Mouse (Mus musculus) yolk sac, embryonic 10.5 days (tissue): ENCODE results near the gene Ppp2r2c.
"Not testable (repeated sequence)": the region's sequence is repeated elsewhere in the genome, so short reads cannot be mapped to it uniquely, and the experiment has no call there.

ENCODE experiments used
- DNase-seq: peaks from one replicate; pipeline ENCODE4 v3.0.0-alpha.2; 2017; ENCODE audit warnings: low spot score

The Ppp2r2c gene

DNA sequence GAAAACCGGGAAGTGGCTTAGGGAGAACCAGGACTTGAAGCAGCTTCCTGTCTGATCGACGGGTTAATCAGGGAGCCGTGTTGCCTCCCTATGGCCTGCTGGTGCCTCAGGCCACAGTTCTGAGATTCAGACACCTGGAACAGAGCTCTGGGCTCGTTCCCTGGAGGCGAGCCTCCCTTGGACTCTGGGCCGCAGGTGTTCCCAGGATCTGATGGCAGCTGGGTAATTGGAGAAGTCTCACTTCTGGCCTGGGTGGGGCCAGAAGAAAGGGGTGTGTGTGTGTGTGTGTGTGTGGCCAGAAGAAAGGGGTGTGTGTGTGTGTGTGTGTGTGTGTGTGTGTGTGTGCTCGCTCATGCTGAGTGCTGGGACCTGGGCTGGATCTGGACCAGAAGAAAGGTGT, 65.1 kb downstream of the Ppp2r2c start:
- no peak for DNase-seq

DNA sequence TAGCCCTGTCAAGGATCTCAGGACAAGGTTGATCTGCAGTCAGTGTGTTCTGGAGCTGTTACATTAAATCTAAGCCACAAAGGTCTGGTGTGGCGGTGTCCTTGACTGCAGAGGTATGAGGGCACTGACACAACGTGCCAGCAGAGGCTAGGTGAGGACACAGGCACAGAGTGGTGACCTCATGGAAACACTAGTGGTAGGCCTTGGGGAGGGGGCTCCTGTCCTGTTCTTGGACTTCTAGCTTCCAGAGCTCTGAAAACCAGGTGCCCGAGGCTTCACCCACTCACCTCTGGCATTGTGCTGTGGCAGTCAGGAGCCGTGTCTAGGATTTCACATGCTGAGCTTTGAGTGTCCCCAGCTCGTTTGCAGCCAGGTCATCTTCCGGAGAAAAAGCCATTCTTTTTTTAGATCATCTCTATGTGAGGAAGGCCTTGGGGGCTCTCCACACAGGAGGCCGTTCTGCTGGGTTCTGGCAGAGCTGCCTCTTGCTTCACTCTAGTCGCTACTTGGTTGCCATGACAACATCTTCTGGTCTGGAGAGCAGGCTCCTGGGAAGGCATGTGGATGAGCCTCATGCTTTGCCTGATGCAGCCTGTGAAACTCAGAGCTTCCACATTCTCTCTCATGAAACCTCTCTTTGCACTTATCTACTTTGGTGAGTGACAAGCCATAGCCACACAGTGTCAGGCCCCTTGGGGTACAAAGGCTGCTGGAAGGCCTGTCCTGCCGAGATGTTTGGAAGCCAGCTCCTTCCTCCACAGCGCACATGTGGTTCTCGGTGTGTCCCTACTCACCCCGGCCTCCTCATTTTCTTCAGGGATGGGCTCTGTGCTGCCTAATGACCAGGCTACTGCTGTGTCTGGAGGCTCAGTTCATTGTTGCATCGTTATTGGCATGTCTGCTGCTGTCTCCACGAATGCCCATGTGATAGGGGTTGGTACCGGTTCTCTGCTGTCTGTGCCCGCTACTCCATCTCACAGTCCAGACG, 67.5 kb downstream of the Ppp2r2c start:
- DNase-seq = no peak

DNA sequence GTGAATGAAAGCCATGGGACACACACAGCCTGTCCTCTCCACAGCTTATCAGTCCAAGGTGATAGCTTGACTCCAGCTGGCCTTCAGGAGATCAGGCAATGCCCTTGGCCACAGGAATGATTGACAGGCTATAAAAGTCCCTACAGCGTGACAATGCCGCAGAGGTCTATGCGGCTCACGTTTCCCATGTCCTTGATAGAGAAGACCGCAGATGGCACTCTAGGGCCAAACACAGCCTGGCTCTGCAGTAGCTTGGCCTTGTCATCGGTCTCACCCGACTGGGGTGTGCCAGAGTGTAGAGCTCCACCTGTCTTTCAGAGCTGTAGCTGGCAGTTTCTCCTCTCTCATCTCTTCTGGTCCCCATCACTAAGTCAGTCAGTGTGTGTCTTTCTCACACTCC, 68.2 kb downstream of the Ppp2r2c start:
- DNase-seq = no peak

DNA sequence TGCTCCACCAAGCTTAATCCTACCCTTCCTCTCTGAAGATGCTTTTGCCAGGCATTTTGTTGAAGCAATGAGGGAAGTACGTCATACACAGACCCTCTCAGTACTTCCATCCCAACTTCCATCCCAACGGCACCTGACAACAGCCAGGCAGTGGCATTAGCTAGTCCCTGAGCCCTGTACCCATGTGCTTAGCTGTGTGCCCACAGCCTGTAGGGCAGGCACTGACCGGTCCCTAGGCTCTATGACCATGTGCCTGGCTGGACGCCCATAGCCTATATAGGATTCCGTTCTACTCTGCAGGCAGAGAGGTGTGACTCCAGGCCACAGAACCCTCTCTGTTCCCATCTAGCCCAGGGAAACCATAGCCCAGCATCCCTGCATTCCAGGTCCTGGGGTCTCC, 69.7 kb downstream of the Ppp2r2c start:
- DNase-seq = no peak

DNA sequence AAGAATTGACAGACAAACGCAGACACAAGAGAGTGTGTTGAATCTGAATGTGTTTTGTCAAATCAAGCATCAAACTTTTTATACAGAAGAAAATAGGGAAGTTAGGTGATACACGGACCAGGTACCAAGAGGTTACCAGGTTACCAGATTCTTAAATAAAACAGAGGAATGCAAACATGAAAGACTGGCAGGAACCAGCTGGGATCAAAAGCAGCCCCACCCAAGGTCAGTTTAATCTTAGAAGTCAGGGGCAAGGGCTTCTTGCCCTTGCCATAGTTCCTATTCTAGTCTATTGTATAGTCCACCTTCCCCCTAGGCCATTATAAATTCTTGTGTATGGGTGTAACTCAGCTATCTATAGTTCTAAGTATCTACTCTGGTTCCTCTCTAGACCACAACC, 70.7 kb downstream of the Ppp2r2c start:
- not testable (repeated sequence) for DNase-seq

DNA sequence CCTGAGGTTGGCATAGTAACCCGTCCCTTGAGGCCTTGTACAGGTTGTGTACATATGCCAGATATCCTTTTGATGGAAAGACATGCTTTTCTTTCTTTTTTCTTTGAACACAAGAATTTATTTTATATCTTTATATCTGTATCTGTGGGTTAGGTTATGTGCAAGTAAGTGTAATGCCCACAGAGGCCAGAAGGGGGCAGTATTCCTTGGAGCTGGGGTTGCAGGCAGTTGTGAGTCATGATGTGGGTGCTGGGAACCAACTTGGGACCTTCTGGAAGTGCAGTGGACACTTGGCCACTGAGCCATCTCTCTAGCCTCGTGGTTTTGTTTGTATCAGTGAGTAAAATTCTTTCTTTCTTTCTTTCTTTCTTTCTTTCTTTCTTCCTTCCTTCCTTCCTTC, 74.1 kb downstream of the Ppp2r2c start:
- DNase-seq = no peak

DNA sequence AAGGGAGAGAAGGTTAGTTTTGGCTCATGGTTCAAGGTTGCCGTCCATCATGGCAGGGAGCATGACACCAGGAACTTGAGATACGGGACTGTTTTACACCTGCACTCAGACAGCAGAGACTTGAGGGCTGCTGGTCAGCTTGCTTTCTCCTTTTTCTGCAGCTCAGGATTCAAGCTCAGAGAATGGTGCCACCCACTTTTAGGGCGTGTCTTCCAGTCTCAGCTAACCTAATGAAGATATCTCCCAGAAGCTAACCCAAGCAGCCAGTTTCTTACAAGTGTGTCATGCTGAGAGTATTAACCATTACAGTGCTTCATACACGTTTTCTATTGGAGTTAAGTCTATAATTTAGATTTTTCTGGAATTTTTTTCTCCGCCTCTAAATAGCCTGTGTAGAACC, 76.2 kb downstream of the Ppp2r2c start:
- no peak for DNase-seq

DNA sequence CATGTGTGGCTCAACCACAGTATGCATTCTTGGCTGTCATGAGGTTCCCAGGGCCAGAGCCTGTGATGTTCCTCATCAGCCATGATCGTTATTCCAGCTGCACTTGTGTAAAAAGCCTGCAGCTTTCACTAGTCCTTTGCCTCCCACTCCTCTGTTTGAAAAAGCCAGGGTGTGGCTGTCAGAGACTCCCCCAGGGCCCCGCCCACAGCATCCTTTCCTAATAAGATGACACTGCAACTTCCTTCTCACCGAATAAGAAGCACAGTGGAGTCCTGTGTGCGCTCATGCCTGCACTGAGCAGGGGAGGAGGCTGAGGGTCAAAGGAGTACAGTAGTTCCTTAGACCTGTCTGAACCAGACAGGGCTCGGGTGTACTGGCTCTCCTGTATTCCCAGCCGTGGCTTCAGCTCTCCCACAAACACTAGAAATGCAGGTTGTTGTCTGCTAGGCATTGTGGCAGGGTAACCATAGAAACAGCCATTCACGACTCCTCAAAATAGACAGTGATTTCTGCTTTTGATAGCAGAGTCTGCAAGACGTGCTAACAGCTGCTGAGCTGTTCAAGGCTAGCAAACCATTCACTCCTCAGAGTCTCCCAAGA, 76.9 kb downstream of the Ppp2r2c start:
- DNase-seq = no peak

DNA sequence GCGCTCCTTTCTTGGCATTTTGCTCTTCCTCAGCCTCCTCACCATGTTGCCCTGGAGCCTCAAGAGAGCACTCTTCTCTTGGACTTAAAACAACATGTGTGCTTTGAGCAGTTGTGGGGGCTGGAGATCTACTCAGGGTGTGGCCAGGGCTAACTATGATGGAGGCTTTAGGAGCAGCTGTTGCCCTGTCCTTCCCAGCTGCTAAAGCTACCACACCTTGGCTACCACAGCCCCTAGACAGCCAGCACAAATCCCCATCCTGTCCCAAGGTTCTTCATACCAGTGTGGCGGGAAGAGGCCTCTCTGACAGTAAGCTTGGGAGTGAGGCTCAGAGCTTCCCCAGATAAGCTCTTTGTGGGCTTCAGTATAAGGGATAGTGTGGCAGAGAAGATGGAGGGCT, 77.4 kb downstream of the Ppp2r2c start:
- no peak for DNase-seq

DNA sequence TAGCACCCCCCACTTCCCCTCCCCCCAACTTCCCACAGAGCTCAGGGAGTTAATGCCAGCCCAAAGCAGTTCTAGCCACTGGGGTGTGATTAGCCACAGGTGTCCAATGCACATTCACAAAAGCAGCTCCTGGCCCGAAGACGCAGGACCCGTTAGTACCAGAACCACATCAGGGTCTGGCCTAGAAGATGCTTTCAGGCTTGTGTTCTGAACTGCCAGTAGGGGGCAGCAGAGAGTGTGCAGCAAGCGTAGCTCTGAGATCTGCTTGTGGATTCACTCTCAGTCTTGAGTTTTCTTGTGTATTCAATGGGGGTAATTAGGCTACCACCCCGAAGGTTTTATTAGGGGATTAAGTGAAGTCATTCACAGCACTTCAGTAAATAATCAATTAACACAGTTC, 78.1 kb downstream of the Ppp2r2c start:
- no peak for DNase-seq

DNA sequence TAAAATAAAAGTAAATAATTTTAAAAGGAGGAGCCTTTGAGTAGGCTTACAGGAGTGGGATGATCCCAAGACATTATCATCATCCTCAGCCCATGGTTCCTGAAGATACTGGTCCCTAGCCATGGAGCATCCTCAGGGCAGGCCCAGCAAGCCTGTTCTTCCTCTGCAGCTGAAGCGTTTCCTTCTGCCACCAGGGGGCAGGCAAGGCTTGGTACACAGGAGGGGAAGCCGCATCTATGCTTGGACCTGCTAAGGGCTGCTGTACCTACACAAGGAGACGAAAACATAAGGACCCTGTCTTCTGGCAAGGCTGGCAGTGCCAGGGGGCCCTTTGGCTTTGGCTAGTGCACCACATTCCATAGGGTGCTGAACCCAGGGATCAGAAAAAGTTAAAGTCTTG, 80.5 kb downstream of the Ppp2r2c start:
- DNase-seq = peak; percentile 4

DNA sequence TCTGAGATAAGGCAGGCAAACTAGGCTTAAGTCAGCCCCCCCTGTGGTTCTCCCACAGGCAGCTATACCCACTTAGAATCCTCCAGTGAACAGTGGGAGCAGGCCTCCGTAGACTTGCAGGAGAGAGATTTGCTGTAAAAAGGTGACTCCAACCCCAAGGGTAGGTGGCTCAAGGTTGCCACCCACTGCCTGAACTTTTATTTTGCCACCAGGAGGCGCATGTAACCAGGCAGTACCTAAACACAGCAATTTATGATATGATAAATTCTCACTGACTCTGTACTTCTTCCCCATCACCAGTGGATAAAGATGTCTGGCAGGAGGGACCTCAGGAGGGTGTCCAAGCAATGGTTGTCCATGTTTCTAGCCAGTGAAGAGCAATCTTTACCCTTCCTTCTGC, 82.6 kb downstream of the Ppp2r2c start:
- no peak for DNase-seq

DNA sequence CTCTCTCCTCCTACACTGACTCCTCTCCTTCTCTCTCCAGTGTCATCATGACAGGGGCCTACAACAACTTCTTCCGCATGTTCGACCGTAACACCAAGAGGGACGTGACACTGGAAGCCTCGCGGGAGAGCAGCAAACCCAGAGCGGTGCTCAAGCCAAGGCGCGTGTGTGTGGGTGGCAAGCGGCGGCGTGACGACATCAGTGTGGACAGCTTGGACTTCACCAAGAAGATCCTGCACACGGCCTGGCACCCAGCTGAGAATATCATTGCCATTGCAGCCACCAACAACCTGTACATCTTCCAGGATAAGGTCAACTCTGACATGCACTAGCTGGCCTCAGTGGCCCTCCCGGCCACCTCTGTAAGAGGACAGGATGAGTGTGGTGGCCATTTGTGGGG, 84.0 kb downstream of the Ppp2r2c start:
- DNase-seq = no peak

DNA sequence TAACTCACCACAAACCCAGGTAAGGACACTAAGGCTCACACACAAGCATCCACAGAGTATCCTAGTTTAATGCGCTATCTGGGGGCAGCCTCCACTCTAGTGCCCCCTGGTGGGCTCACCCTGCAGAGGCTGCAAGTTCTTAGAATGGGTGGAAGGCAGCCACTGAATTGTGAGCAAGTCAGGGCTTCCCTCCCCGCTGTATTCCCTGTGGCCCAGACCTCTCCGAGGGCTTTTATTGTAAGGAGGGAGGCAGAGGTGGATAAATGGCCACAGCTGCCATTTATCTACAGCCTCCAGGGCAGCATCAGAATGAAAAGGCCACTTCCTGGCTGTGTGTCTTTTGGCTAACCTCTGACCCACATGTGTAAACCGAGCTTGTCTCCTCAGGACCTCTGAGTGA, 87.1 kb downstream of the Ppp2r2c start:
- no peak for DNase-seq

DNA sequence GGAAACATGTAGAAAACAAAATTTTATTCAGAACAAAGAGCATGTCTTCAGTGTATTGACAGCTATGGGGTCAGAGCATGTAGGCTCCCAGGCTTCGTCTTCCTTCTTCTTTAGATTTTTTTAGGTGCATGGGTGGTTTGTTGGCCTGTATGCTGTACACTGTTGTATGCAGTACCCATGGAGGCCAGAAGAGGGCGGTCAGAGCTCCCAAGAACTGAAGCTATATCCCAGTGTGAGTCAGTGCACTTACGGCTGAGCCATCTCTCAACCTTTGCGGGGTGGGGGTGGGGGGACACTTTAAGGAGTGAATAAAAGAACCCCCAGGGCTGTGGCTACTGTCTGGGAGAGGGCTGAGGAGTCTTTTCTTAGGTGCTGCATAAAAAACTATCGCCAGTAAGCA, 90.5 kb downstream of the Ppp2r2c start:
- DNase-seq = peak; percentile 27

DNA sequence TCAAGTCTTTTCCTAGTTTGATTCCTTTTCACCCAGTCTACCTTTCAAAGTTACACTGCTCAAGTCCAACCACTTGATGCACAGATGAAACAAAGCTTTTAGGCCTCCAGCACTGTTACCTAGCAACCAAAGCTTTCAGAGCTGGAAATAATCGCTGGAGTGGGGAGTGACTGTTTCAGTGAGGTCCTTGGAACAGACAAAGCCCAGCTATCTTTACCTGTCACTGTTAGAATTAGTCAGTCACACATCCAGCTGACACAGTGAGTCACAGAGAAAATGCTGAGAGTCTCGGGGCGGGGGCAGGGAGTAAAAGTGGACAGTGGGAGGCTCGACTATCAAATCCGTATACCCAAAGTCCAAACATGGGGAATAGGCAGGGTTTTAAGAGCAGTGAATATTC, 92.2 kb downstream of the Ppp2r2c start:
- no peak for DNase-seq

DNA sequence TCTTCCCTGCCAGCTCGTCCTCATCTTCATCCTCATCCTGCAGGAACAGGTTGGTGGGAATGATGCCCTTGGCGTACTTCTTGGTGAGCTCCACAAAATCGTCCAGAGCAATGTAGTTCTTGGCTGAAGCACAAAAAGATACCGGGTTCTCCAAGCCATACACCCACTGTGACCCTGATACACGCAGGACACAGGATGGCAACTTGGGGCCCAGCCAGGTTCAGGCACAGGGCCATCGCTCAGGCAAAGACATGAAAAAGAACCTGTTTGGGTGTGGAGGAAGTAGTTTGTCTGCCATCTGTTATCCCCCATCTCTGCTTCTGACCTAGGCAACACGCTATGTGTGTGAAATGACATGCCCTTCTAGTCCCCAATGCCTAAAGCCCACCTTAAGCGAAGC, 103.3 kb downstream of the Ppp2r2c start:
- DNase-seq = no peak

DNA sequence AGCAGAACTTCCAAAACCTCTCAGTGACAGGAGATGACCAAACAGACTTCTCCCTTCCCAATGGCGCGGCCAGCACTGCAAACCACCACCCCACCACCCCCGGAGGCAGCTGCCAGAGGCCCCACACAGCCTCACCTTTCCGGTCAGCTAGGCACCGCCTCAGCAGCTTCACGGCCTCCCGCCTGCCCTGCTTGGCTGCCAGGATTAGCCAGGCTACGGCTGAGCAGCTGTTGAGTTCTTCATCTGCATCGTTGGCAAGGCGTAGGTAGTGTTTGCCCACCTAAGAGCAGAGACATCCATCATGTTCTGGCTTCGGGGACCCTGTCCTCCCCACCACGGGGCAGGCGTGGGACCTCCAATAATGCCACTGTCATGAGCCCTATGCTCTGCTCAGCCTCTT, 107.0 kb downstream of the Ppp2r2c start:
- no peak for DNase-seq

DNA sequence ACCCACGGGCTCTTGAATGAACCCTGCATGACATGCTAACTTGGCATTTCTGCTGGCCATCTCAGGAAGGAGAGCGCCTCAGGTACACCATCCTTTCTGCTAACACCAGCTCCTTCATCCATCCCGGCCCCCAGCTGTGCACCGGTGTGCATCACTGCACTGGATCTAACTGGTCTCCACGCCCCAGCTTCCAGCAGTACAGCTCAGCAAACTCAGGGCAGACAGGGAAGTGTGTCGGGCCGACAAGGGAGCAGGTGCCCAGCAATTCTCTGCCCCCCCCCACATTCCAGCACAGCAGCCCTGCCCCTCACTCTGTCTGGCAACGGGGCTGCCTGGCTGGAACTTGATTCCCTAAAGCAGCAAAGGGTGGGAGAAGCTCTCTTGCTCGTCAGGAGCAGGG, 109.5 kb downstream of the Ppp2r2c start:
- no peak for DNase-seq

DNA sequence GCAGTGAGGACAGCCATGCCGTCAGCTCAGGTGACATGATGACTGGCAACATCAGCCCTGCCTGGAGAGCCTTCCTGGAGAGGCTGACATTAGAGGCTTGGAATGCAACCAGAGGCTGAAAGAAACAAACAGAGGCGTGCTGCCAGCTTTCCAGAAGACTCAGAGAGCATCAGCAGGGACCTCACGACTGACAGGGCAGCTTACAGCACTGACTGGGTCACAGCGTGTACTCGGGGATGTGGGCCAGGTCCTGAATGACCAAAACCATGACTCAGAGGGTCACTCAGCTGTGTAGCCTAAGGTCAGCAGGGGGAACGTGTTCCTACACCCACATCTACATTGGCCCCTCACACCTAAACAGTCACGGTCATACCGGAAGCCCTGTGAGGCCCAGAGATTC, 110.7 kb downstream of the Ppp2r2c start:
- DNase-seq = no peak

DNA sequence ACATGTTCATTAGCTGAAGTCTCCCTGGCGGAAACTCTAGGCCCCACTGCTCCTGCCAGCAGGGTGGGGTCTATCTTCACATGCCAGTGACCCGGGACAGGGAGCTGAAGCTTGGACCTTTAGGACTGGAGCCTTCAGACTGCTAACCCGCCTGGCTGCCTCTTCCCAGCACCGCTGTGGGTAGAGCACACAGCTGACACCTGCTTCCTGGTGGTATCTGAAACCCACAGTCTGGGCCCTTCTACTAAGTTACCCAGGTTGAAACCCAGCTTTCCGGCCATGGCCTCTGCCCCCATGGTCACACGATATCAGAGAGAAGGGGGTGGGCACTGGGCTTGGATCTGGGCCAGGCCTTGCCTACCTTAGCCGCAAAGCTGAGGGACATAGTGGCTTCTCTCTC, 111.3 kb downstream of the Ppp2r2c start:
- DNase-seq = no peak

DNA sequence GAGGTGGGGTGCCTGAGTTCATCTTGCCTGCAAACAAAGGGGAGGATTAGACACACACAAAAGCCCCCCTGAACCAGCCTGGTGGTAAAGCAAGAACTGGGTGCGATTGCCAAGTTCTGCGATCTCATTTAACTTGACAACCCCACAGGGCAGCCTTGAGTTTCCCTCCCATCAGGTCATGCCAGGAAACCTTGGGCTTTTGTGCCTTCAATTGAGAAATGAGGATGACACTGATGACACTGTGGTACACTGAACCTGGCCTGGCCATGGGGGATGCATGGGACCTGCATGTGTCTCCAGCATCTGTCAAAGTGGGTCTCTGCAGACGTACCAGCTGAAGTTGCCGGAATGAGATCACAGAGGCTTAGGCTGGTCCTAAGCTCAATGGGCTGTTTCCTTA, 114.0 kb downstream of the Ppp2r2c start:
- DNase-seq = no peak

DNA sequence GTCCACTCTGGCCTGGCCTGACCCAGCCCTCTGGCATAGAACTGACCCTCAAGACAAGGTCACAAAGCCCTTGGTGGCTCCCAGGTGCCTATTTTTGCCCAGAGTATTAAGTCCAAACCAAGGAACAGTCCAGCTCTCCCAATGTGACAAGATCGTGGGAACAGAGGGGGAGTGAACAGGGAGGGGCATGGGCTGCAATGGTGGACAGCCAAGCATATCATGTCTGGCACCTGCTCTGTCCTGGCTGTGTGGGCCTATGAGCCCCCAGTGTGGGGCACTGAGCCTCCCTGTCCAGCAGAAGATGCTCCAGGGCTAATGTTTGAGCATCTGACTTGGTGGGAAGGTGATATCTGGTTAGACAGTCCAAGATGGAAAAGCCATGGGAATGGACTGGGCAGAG, 118.3 kb downstream of the Ppp2r2c start:
- no peak for DNase-seq
